Mouse (Mus musculus): ENCODE measurements around the gene Gtf2ird1. TPM values are rescaled to one million over a fixed set of nuclear protein-coding genes. Genes with fewer than 3 reads are reported as not detected.
"Not testable (repeated sequence)": the region's sequence is repeated elsewhere in the genome, so short reads cannot be mapped to it uniquely, and the experiment has no call there.

The Gtf2ird1 gene
- polyA plus RNA-seq, 1 experiment from 2014 or later, result 120 TPM

GRCm38 (mm10) chr5:134352527-134353001, 104.0 kb downstream of the Gtf2ird1 start:
- H3K27me3 ChIP-seq, result no peaks in the 10 kb centered on the region
- H3K36me3 ChIP-seq, result peaks cover 8% of the 10 kb centered on the region
- no peak overlapping the region for H3K9ac ChIP-seq (replicated peaks)
- no peak overlapping the region for H3K4me3 ChIP-seq
- 84% methylated on average over 3 of the region's 3 CpGs for WGBS
- no peak for ATAC-seq (ENCODE audit: low FRiP score, low read depth)
- no peak overlapping the region for H3K4me2 ChIP-seq (replicated peaks)
- H3K9me3 ChIP-seq, result no peaks in the 10 kb centered on the region
- peaks cover 6% of the 10 kb centered on the region; the same call in 1 of the 2 replicates for H3K4me1 ChIP-seq
- no peak overlapping the region for H3K27ac ChIP-seq (replicated peaks)

DNA sequence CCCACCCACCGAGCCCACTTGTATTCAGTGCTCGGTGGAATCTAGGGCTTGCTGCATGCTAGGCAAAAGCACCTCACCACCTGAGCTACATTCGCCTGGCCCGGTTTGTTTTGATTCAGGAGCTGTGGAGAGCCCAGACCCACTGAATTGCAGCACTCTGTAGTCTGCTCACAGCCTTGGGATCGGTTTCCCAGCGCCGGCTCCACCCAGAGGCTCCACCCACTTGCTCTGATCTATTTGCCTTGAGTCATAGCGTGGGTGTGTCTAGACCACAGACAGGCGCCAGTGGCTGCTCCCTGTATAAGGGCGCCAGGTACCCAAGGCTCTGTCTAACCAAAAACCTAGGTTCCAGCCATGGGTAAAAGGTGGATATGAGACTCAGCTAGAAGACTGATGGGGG, 105.9 kb downstream of the Gtf2ird1 start:
- Histone ChIP-seq H3K27me3 (no peaks in the 10 kb centered on the region), H3K9me3 (no peaks in the 10 kb centered on the region), H3K9ac (replicated peaks) (no peak overlapping the region), H3K4me3 (no peak overlapping the region), H3K4me1 (peaks cover 6% of the 10 kb centered on the region; the same call in 1 of the 2 replicates), H3K27ac (replicated peaks) (no peak overlapping the region), H3K36me3 (0 out of 2 replicates have a peak, but pooled peaks cover under 1% of the 10 kb centered on the region), H3K4me2 (replicated peaks) (no peak overlapping the region; the same call in 1 of the 2 replicates)
- 18% methylated on average over 10 of the region's 10 CpGs for WGBS
- ATAC-seq (ENCODE audit: low FRiP score, low read depth), result 0 out of 2 replicates have a peak, but pooled peaks have one; percentile 38

DNA sequence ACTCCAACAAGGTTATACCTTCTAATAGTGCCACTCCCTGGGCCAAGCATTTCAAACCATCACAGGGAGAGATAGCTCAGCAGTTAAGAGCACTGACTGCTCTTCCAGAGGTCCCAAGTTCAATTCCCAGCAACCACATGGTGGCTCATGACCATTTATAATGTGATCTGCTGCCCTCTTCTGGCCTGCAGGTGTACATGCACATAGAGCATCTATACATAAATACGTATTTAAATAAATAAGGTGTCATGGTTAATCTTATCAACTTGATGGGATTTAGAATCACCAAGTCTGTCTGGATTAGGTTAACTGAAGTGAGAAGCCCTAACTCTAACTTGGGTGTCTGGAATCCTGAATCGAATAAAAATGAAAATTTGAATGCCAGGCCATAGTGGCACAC, 109.5 kb downstream of the Gtf2ird1 start:
- Histone ChIP-seq H3K9me3 (no peaks in the 10 kb centered on the region), H3K36me3 (no peaks in the 10 kb centered on the region), H3K4me1 (peaks cover 6% of the 10 kb centered on the region; the same call in 1 of the 2 replicates), H3K27ac (replicated peaks) (no peak overlapping the region), H3K9ac (replicated peaks) (no peak overlapping the region), H3K4me2 (replicated peaks) (no peak overlapping the region), H3K4me3 (no peak overlapping the region), H3K27me3 (no peaks in the 10 kb centered on the region)
- no peak for ATAC-seq (ENCODE audit: low FRiP score, low read depth)
- WGBS, result 81% methylated on average over 2 of the region's 2 CpGs

GRCm38 (mm10) chr5:134345449-134345848, 111.1 kb downstream of the Gtf2ird1 start:
- H3K4me3 ChIP-seq, result no peak overlapping the region
- no peak overlapping the region for H3K4me2 ChIP-seq (replicated peaks)
- H3K27ac ChIP-seq (replicated peaks), result no peak overlapping the region
- H3K27me3 ChIP-seq, result no peaks in the 10 kb centered on the region
- no peak for ATAC-seq (ENCODE audit: low FRiP score, low read depth)
- no peaks in the 10 kb centered on the region for H3K36me3 ChIP-seq
- no peaks in the 10 kb centered on the region for H3K9me3 ChIP-seq
- WGBS, result 90% methylated on average over 9 of the region's 9 CpGs
- 0 out of 2 replicates have a peak, but pooled peaks cover 2% of the 10 kb centered on the region for H3K4me1 ChIP-seq
- H3K9ac ChIP-seq (replicated peaks), result no peak overlapping the region

GRCm38 (mm10) chr5:134344076-134344475, 112.4 kb downstream of the Gtf2ird1 start:
- Histone ChIP-seq H3K9me3 (no peaks in the 10 kb centered on the region), H3K4me3 (no peak overlapping the region), H3K27me3 (no peaks in the 10 kb centered on the region), H3K4me1 (no peaks in the 10 kb centered on the region), H3K36me3 (no peaks in the 10 kb centered on the region), H3K4me2 (replicated peaks) (no peak overlapping the region), H3K9ac (replicated peaks) (no peak overlapping the region), H3K27ac (replicated peaks) (no peak overlapping the region)
- 84% methylated on average over 8 of the region's 8 CpGs for WGBS
- no peak for ATAC-seq (ENCODE audit: low FRiP score, low read depth)

DNA sequence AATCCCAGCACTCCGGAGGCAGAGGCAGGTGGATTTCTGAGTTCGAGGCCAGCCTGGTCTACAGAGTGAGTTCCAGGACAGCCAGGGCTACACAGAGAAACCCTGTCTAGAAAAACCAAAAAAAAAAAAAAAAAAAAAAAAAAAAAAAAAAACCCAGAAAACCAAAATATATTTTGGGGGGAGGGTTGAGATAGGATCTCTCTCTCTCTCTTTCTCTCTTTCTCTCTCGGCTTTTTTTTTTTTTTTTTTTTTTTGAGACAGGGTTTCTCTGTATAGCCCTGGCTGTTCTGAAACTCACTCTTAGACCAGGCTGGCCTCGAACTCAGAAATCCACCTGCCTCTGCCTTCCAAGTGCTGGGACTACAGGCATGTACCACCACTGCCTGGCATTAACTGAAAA, 113.0 kb downstream of the Gtf2ird1 start:
- H3K4me3 ChIP-seq; ATAC-seq (ENCODE audit: low FRiP score, low read depth); H3K4me2 ChIP-seq (replicated peaks); H3K9ac ChIP-seq (replicated peaks); H3K27me3 ChIP-seq; H3K9me3 ChIP-seq; H3K4me1 ChIP-seq; H3K27ac ChIP-seq (replicated peaks); H3K36me3 ChIP-seq: not testable (repeated sequence)
- 93% methylated on average over 3 of the region's 4 CpGs for WGBS

DNA sequence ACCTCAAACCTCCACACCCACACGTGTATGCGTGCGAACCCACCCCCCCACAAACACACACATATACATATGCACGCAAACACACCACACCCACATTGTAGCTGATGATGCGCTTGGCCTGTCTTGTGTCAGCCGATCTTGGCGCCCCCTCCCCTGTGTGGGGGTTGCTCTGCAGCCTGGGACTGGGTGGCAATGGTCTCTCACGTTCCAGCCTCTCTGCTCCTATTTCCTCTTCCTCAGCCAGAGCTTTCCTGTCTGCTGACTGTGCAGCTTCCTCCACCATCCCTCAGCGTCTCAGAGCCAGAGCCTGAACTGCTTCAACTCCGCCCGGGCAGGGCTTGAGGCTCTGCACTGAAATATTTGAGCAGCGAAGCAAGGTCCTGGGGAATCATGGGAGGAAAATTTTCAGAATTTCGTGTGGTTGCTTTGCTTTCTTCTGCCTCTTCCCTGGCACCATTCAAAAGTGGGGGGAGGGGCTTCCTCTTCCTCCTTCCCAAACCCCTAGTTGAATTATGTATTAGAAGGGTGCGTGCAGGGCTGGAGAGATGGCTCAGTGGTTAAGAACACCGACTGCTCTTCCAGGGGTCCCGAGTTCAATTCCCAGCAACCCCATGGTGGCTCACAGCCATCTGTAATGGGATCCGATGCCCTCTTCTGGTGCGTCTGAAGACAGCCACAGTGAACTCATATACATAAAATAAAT, 113.9 kb downstream of the Gtf2ird1 start:
- H3K4me3 ChIP-seq, result no peak overlapping the region
- H3K27me3 ChIP-seq, result no peaks in the 10 kb centered on the region
- no peak overlapping the region for H3K9ac ChIP-seq (replicated peaks)
- ATAC-seq (ENCODE audit: low FRiP score, low read depth), result no peak
- WGBS, result 86% methylated on average over 18 of the region's 18 CpGs
- H3K36me3 ChIP-seq, result no peaks in the 10 kb centered on the region
- H3K9me3 ChIP-seq, result no peaks in the 10 kb centered on the region
- H3K4me2 ChIP-seq (replicated peaks), result no peak overlapping the region
- no peaks in the 10 kb centered on the region for H3K4me1 ChIP-seq
- no peak overlapping the region for H3K27ac ChIP-seq (replicated peaks)

- Histone ChIP-seq H3K36me3 (no peaks in the 10 kb centered on the region), H3K4me1 (no peaks in the 10 kb centered on the region), H3K27ac (replicated peaks) (no peak overlapping the region), H3K9ac (replicated peaks) (no peak overlapping the region), H3K4me2 (replicated peaks) (no peak overlapping the region), H3K4me3 (no peak overlapping the region), H3K27me3 (no peaks in the 10 kb centered on the region), H3K9me3 (no peaks in the 10 kb centered on the region)
- 88% methylated on average over 5 of the region's 5 CpGs for WGBS
- no peak for ATAC-seq (ENCODE audit: low FRiP score, low read depth)
Observed at GRCm38 (mm10) chr5:134341721-134342120, 114.8 kb downstream of the Gtf2ird1 start.

GRCm38 (mm10) chr5:134341321-134341720, 115.2 kb downstream of the Gtf2ird1 start:
- H3K27me3 ChIP-seq, result no peaks in the 10 kb centered on the region
- no peaks in the 10 kb centered on the region for H3K36me3 ChIP-seq
- no peak for ATAC-seq (ENCODE audit: low FRiP score, low read depth)
- no peak overlapping the region for H3K4me2 ChIP-seq (replicated peaks)
- H3K9me3 ChIP-seq, result no peaks in the 10 kb centered on the region
- H3K27ac ChIP-seq (replicated peaks), result no peak overlapping the region
- H3K4me1 ChIP-seq, result no peaks in the 10 kb centered on the region
- H3K4me3 ChIP-seq, result no peak overlapping the region
- no peak overlapping the region for H3K9ac ChIP-seq (replicated peaks)
- WGBS, result 68% methylated on average over 10 of the region's 10 CpGs

GRCm38 (mm10) chr5:134340101-134340522, 116.4 kb downstream of the Gtf2ird1 start:
- 12% methylated on average over 6 of the region's 6 CpGs for WGBS
- ATAC-seq (ENCODE audit: low FRiP score, low read depth), result no peak

GRCm38 (mm10) chr5:134337012-134337411, 119.5 kb downstream of the Gtf2ird1 start:
- WGBS, result 64% methylated on average over 2 of the region's 2 CpGs
- H3K9me3 ChIP-seq; H3K9ac ChIP-seq (replicated peaks); ATAC-seq (ENCODE audit: low FRiP score, low read depth); H3K27ac ChIP-seq (replicated peaks); H3K36me3 ChIP-seq; H3K27me3 ChIP-seq; H3K4me2 ChIP-seq (replicated peaks); H3K4me1 ChIP-seq; H3K4me3 ChIP-seq: not testable (repeated sequence)

More at GRCm38 (mm10) chr5:134340101-134340522, 116.4 kb downstream of the Gtf2ird1 start:
- H3K27ac ChIP-seq (replicated peaks), result no peak overlapping the region
- H3K9me3 ChIP-seq, result no peaks in the 10 kb centered on the region
- H3K4me2 ChIP-seq (replicated peaks), result no peak overlapping the region
- H3K36me3 ChIP-seq, result no peaks in the 10 kb centered on the region
- H3K27me3 ChIP-seq, result no peaks in the 10 kb centered on the region
- H3K4me1 ChIP-seq, result no peaks in the 10 kb centered on the region
- no peak overlapping the region for H3K4me3 ChIP-seq
- no peak overlapping the region for H3K9ac ChIP-seq (replicated peaks)

DNA sequence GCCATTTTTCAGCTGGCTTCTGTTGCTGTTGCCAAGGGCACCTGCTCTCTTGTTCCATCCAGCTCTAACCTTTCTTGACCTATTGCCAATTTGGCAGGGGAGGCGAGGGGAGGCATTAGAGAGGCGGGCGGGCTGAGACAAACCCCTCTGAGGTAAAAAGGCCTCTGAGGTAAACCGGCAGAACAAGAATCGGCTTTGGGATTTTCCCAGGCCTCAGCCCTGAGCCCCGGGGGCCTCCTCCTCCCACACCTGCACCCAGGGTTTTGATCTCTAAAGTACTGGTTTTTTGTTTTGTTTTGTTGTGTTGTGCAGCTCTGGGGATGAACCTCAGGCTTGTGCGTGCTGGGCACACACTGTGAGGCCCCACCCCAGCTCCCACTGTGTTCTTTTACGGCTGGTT, 123.8 kb downstream of the Gtf2ird1 start:
- WGBS, result 25% methylated on average over 8 of the region's 8 CpGs
- no peak overlapping the region for H3K4me2 ChIP-seq (replicated peaks)
- H3K9ac ChIP-seq (replicated peaks), result no peak overlapping the region
- no peaks in the 10 kb centered on the region for H3K36me3 ChIP-seq
- ATAC-seq (ENCODE audit: low FRiP score, low read depth), result no peak
- no peaks in the 10 kb centered on the region for H3K27me3 ChIP-seq
- no peak overlapping the region for H3K4me3 ChIP-seq
- H3K9me3 ChIP-seq, result no peaks in the 10 kb centered on the region
- peaks cover 2% of the 10 kb centered on the region; the same call in 1 of the 2 replicates for H3K4me1 ChIP-seq
- no peak overlapping the region for H3K27ac ChIP-seq (replicated peaks)

Measured in midbrain, embryonic 12.5 days (tissue).